Mouse (Mus musculus) lung, embryonic 15.5 days (tissue): ENCODE results near the gene Gm11172. TPM values are rescaled to one million over a fixed set of nuclear protein-coding genes. Genes with fewer than 3 reads are reported as not detected.

Source experiments
- ATAC-seq: fragments of 200-750 bp; cut with Nextera tagmentation; 2 replicates; pipeline ENCODE4 v1.8.0; 2017; ENCODE audit warnings: moderate number of reproducible peaks, borderline replicate concordance; ENCODE audit not compliant: low FRiP score, low TSS enrichment; ENCODE audit errors: extremely low read depth
- H3K27ac ChIP-seq: fragments of 300-500 bp; sonication (generic); 2 replicates; pipeline ENCODE4 v1.5.1; 2015; ENCODE audit warnings: moderate library complexity, mild to moderate bottlenecking, inconsistent platforms
- H3K27me3 ChIP-seq: fragments of 300-500 bp; sonication (generic); 2 replicates; pipeline ENCODE4 v1.6.1; 2015; ENCODE audit warnings: inconsistent platforms
- H3K36me3 ChIP-seq: fragments of 300-500 bp; sonication (generic); 2 replicates; pipeline ENCODE4 v1.6.1; 2015; ENCODE audit warnings: inconsistent platforms
- H3K4me1 ChIP-seq: fragments of 300-500 bp; sonication (generic); 2 replicates; pipeline ENCODE4 v1.6.1; 2015; ENCODE audit warnings: inconsistent platforms
- H3K4me2 ChIP-seq: fragments of 300-500 bp; sonication (generic); 2 replicates; pipeline ENCODE4 v1.6.1; 2015; ENCODE audit warnings: inconsistent platforms, mild to moderate bottlenecking, moderate library complexity
- H3K4me3 ChIP-seq: fragments of 300-500 bp; sonication (generic); 2 replicates; pipeline ENCODE4 v1.5.1; 2015; ENCODE audit warnings: mild to moderate bottlenecking, inconsistent platforms
- H3K9ac ChIP-seq: fragments of 300-500 bp; sonication (generic); 2 replicates; pipeline ENCODE4 v1.6.1; 2015; ENCODE audit warnings: inconsistent platforms
- H3K9me3 ChIP-seq: fragments of 300-500 bp; sonication (generic); 2 replicates; pipeline ENCODE4 v1.6.1; 2016; ENCODE audit warnings: inconsistent platforms
- WGBS: fragments of 180-500 bp; shearing (Covaris S2); methylation state at CpG from one replicate; pipeline ENCODE4 v1.1.7; 2015; 5-methylcytosine and 5-hydroxymethylcytosine counted together
- polyA plus RNA-seq: library from polyadenylated mRNA; unstranded; fragments of >200 nt; fragmentation: Nextera tagmentation; extraction: Ambion mirVana; gene quantifications from 2 replicates; pipeline ENCODE4 v1.2.1, GENCODE M21; 2015

Gene Gm11172
- not detected in 2 replicates for polyA plus RNA-seq

DNA sequence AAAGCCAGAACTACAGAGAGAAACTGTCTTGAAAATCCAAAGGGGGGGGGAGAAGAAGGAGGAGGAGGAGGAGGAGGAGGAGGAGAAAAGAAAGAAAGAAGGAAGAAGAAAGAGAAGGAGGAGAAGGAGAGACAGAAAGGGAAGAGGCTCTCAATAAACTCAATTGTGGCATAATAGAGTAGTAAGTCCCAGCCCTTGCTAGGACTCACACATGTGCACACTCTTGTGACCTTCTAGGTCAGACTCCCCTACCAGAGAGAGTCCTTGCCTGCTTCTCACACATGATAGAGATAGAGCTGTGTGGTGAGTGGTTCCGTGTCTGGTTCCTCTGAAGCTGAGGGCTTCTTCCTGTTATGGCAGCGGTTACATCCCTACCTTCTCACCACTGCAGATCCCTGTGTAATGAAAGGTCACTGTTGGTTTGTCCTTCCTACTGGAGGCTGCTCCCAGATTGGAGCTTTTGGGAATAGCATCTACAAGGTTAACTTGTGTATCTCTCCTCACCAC lies at the start of gene Gm11172:
Gene Gm11172 (plus strand): TSS at position 51 of the 507 bp plus-strand sequence.
- 71% methylated on average over 2 of the region's 2 CpGs for WGBS
- Histone ChIP-seq H3K4me1 (0 out of 2 replicates have a peak, but pooled peaks cover 5% of the 10 kb centered on the region), H3K4me3 (no peak within 1 kb of the TSS), H3K9me3 (no peaks in the 10 kb centered on the region), H3K27me3 (no peaks in the 10 kb centered on the region), H3K36me3 (no peaks in the 10 kb centered on the region), H3K4me2 (no peak within 1 kb of the TSS), H3K9ac (no peak within 1 kb of the TSS), H3K27ac (no peak within 1 kb of the TSS)
- no peak for ATAC-seq

- 43% methylated on average over 6 of the region's 6 CpGs for WGBS
- Histone ChIP-seq H3K36me3 (no peaks in the 10 kb centered on the region), H3K27ac (no peak overlapping the region), H3K9me3 (no peaks in the 10 kb centered on the region), H3K9ac (no peak overlapping the region), H3K4me2 (no peak overlapping the region), H3K27me3 (no peaks in the 10 kb centered on the region; the same call in 1 of the 2 replicates), H3K4me3 (no peak overlapping the region), H3K4me1 (peaks cover 13% of the 10 kb centered on the region)
- no peak for ATAC-seq
These were observed 49.0 kb upstream of the Gm11172 start for GRCm38 (mm10) chr16:10763540-10764264.

DNA sequence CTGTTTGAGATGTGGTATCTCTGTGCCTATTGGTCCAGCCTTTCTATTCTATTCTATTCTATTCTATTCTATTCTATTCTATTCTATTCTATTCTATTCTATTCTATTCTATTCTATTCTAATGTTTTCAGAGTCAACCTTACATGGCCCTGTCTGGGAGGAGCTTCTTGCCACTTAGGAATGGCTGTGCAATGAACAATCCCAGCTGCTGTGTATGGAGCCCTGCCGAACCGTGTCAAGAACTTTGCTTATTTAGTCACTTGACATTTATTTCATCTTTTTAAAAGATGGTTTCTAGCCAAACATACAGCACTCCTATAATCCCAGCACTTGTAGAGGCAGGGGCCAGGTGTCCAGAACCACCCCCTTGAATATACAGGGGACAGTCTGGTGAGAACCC lies 48.4 kb upstream of the Gm11172 start:
- Histone ChIP-seq H3K4me1 (peaks cover 13% of the 10 kb centered on the region), H3K9ac (no peak overlapping the region), H3K36me3 (no peaks in the 10 kb centered on the region), H3K27ac (no peak overlapping the region), H3K27me3 (no peaks in the 10 kb centered on the region; the same call in 1 of the 2 replicates), H3K9me3 (no peaks in the 10 kb centered on the region), H3K4me2 (no peak overlapping the region), H3K4me3 (no peak overlapping the region)
- 14% methylated on average over 2 of the region's 2 CpGs for WGBS
- ATAC-seq: peak; percentile 60; the same call in 1 of the 2 replicates

GRCm38 (mm10) chr16:10767158-10767557 lies 45.6 kb upstream of the Gm11172 start:
- no peaks in the 10 kb centered on the region; the same call in 1 of the 2 replicates for H3K27me3 ChIP-seq
- H3K4me1 ChIP-seq: peaks cover 23% of the 10 kb centered on the region
- no peak overlapping the region for H3K27ac ChIP-seq
- H3K36me3 ChIP-seq: no peaks in the 10 kb centered on the region
- no peak overlapping the region for H3K4me3 ChIP-seq
- H3K9me3 ChIP-seq: no peaks in the 10 kb centered on the region
- H3K4me2 ChIP-seq: no peak overlapping the region
- H3K9ac ChIP-seq: no peak overlapping the region
- ATAC-seq: no peak
- WGBS: 50% methylated on average over 4 of the region's 4 CpGs

DNA sequence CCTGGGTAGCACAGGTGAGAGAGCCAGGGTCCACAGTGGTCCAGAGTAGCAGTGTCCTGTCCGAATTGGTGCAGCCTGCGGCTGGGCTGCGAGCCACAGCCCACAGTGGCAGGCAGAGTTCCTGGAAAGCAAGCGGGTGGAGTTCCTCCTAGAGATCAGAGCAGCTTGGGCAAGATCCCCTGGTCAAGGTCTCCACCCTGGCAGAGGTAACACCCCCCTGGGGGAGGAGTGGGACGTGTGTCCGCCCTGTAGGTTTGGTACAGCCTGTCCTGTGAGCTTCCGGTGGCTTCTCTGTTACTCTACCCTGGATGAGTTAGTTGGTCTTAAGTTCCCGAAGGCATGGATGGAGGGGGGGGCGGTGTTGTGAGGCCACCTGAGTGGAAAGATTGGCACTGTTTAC lies 43.9 kb upstream of the Gm11172 start:
- Histone ChIP-seq H3K4me1 (peaks cover 20% of the 10 kb centered on the region), H3K9me3 (no peaks in the 10 kb centered on the region), H3K27ac (no peak overlapping the region), H3K4me3 (no peak overlapping the region), H3K9ac (no peak overlapping the region), H3K4me2 (no peak overlapping the region), H3K36me3 (no peaks in the 10 kb centered on the region), H3K27me3 (no peaks in the 10 kb centered on the region; the same call in 1 of the 2 replicates)
- ATAC-seq: no peak
- 51% methylated on average over 9 of the region's 9 CpGs for WGBS

GRCm38 (mm10) chr16:10769661-10770060 lies 43.1 kb upstream of the Gm11172 start:
- Histone ChIP-seq H3K4me3 (no peak overlapping the region), H3K9me3 (no peaks in the 10 kb centered on the region), H3K27ac (no peak overlapping the region), H3K36me3 (no peaks in the 10 kb centered on the region), H3K4me1 (peaks cover 14% of the 10 kb centered on the region), H3K27me3 (no peaks in the 10 kb centered on the region; the same call in 1 of the 2 replicates), H3K4me2 (no peak overlapping the region), H3K9ac (no peak overlapping the region)
- ATAC-seq: no peak
- WGBS: 57% methylated on average over 2 of the region's 2 CpGs

DNA sequence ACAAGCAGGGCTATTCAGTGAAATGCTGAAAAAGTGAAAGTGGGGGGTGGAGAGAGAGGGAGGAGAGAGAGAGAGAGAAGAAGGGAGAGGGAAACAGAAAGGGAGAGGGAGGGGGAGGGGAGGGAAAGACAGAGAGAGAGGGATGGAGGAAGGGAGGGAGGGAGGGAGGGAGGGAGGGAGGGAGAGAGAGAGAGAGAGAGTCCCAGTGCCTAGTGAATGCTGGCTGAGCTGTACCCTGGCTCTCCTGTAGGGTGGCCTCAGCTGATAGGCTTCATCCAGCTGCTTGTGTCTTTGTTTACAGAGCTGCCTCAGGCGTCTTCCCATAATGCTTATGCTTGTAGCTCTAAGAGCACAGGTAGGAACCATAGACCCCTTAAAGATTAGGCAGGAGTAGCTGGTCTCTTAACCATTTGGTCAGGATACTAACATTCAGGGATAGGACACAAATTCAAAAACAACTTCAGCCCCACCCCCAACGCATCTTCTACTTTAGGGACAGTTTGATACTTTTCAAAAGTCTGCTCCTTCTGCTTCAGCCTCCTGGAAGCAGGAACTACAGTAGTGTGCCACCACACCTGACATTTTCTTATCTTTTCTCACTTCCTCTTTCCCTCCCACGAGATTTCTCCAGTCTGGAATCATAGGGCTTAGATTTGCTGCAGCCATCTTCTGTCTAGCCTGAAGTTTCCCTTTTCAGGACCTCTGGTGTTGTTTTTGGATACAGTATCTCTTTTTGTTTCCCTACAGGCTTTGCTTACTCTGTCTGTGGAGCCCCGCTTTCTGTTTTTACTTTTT lies 42.0 kb upstream of the Gm11172 start:
- Histone ChIP-seq H3K36me3 (no peaks in the 10 kb centered on the region), H3K27ac (no peak overlapping the region)
- ATAC-seq: no peak

GRCm38 (mm10) chr16:10771769-10772510 lies 40.8 kb upstream of the Gm11172 start:
- Histone ChIP-seq H3K36me3 (no peaks in the 10 kb centered on the region), H3K9ac (no peak overlapping the region), H3K4me2 (no peak overlapping the region), H3K27ac (no peak overlapping the region), H3K27me3 (no peaks in the 10 kb centered on the region; the same call in 1 of the 2 replicates), H3K4me1 (peaks cover 10% of the 10 kb centered on the region; the same call in 1 of the 2 replicates), H3K9me3 (no peaks in the 10 kb centered on the region), H3K4me3 (no peak overlapping the region)
- WGBS: 63% methylated on average over 19 of the region's 19 CpGs
- ATAC-seq: no peak

More for the DNA sequence above, 42.0 kb upstream of the Gm11172 start:
- Histone ChIP-seq H3K9ac (no peak overlapping the region), H3K4me3 (no peak overlapping the region), H3K4me1 (peaks cover 10% of the 10 kb centered on the region; the same call in 1 of the 2 replicates), H3K9me3 (no peaks in the 10 kb centered on the region), H3K27me3 (no peaks in the 10 kb centered on the region; the same call in 1 of the 2 replicates), H3K4me2 (no peak overlapping the region)
- WGBS: 44% methylated on average over 4 of the region's 4 CpGs

DNA sequence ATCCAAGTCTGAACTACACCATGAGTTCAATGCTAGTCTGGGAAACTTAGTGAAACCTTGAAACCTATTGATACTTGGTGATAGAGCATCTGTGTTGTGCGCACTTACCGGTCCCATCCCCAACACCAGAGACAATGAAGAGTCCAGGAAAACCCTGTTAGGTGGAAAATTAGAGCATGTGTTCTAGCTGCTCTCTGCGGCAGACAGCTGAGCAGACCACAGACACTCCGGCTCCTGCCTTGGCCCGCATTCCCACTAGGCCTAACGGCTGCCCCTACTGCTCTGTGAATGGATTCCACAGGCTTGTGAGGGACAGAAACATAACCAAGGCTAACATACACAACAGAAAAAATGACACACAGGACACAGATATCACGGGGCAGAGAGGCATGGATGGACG lies 39.2 kb upstream of the Gm11172 start:
- no peaks in the 10 kb centered on the region for H3K9me3 ChIP-seq
- no peaks in the 10 kb centered on the region for H3K36me3 ChIP-seq
- H3K4me3 ChIP-seq: no peak overlapping the region
- WGBS: 73% methylated on average over 8 of the region's 8 CpGs
- no peak for ATAC-seq
- no peak overlapping the region for H3K4me2 ChIP-seq
- no peak overlapping the region for H3K27ac ChIP-seq
- H3K9ac ChIP-seq: no peak overlapping the region
- no peaks in the 10 kb centered on the region; the same call in 1 of the 2 replicates for H3K27me3 ChIP-seq
- peaks cover 10% of the 10 kb centered on the region; the same call in 1 of the 2 replicates for H3K4me1 ChIP-seq

GRCm38 (mm10) chr16:10774726-10775125 lies 38.0 kb upstream of the Gm11172 start:
- H3K4me1 ChIP-seq: peaks cover 7% of the 10 kb centered on the region; the same call in 1 of the 2 replicates
- WGBS: 43% methylated on average over 4 of the region's 4 CpGs
- no peak overlapping the region for H3K27ac ChIP-seq
- no peak overlapping the region for H3K9ac ChIP-seq
- H3K27me3 ChIP-seq: no peaks in the 10 kb centered on the region
- no peaks in the 10 kb centered on the region for H3K9me3 ChIP-seq
- H3K4me2 ChIP-seq: no peak overlapping the region
- H3K4me3 ChIP-seq: no peak overlapping the region
- no peaks in the 10 kb centered on the region for H3K36me3 ChIP-seq
- no peak for ATAC-seq

DNA sequence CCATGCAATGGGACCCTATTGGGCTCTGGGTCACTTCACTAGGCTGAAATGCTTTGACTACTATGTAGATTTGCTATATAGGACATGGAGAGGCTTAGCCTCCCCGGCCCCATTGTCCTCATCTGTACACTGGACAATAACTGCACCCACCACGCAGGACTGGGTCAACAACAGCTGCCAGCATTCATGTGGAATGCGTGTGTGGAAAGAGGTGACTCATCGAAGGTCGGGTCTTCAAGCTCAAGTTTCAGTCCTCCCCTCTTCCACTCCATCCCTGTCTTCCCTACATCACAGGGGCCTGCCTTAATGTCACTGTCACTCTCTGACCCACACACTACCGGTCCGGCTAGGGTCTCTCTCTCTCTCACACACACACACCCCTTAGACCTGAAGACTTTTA lies 36.4 kb upstream of the Gm11172 start:
- no peaks in the 10 kb centered on the region for H3K27me3 ChIP-seq
- H3K4me2 ChIP-seq: no peak overlapping the region
- no peaks in the 10 kb centered on the region for H3K9me3 ChIP-seq
- no peak overlapping the region for H3K27ac ChIP-seq
- peaks cover 14% of the 10 kb centered on the region for H3K4me1 ChIP-seq
- H3K36me3 ChIP-seq: no peaks in the 10 kb centered on the region
- no peak for ATAC-seq
- no peak overlapping the region for H3K4me3 ChIP-seq
- no peak overlapping the region for H3K9ac ChIP-seq
- 33% methylated on average over 7 of the region's 7 CpGs for WGBS
